Mouse (Mus musculus): ENCODE results near the gene 4930579F01Rik. TPM values are rescaled to one million over a fixed set of nuclear protein-coding genes. Genes with fewer than 3 reads are reported as not detected.
A peak's percentile ranks its signal among the peaks of the same experiment; 100 is the strongest.

Gene 4930579F01Rik
- total and polyA plus RNA-seq, 2 experiments from 2014 or later: 0.09 TPM; not detected in 1

DNA sequence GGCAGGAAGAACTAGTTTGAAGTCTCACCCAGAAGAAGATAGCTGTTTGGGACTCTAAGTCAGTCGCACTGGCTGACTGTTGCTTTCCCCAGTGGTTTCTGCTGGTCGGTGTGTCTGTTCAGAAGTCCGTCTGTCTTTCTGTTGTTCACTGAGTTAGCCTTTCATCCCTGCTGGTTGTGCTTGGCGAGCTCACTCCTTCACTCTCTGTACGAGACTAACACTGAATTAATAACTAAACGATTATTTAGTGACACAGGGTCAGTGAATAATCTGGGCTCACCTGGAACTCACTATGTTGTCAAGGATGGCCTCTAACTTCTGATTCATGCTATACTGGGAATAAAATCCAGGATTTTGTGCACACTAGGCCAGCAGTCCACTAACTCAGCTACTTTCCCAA, 45.8 kb upstream of the 4930579F01Rik start:
- ATAC-seq (no peak), DNase-seq (ENCODE audit: low spot score) (no peak)
- no peaks in the 10 kb centered on the region for H3K36me3 ChIP-seq (ENCODE audit: insufficient read depth, low read length)
- H3K27ac ChIP-seq: no peak overlapping the region
- H3K4me1 ChIP-seq (ENCODE audit: insufficient read depth, low read length): 0 out of 2 replicates have a peak, but pooled peaks cover 3% of the 10 kb centered on the region
- H3K4me3 ChIP-seq (ENCODE audit: low read length): no peak overlapping the region
- no peak overlapping the region for H3K9ac ChIP-seq (replicated peaks; ENCODE audit: low read length)
- no peak for TF ChIP-seq CTCF (IDR thresholded peaks at IDR 0.05; ENCODE audit: low read depth)
- H3K4me2 ChIP-seq (ENCODE audit: low read depth, low read length): no peak overlapping the region
- no peaks in the 10 kb centered on the region for H3K27me3 ChIP-seq (ENCODE audit: insufficient read depth, low read length)
- WGBS: 89% methylated on average over 6 of the region's 6 CpGs
- H3K9me3 ChIP-seq (ENCODE audit: low read length): no peaks in the 10 kb centered on the region

DNA sequence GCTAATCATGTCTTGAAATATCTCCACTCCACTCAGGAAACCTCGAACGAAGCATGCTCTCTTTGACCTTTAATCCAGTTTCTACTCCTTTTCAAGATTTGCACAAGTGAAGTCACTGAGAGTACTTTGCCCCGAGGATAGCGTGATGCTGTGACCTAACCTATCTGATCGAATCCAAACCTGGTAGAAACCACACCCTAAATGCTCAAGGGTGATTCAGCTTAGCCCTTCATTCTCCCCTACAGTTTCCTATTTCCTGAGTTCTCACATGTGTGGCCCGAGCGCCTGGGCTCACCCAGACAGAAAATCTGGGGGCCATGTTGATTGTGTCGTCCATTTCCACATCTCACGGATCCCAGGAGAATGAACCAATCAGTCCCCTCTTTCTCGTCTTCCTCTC, 44.4 kb upstream of the 4930579F01Rik start:
- Histone ChIP-seq H3K9me3 (ENCODE audit: low read length) (no peaks in the 10 kb centered on the region), H3K4me1 (ENCODE audit: insufficient read depth, low read length) (0 out of 2 replicates have a peak, but pooled peaks cover 3% of the 10 kb centered on the region), H3K4me2 (ENCODE audit: low read depth, low read length) (no peak overlapping the region), H3K9ac (replicated peaks; ENCODE audit: low read length) (no peak overlapping the region), H3K27me3 (ENCODE audit: insufficient read depth, low read length) (no peaks in the 10 kb centered on the region), H3K4me3 (ENCODE audit: low read length) (no peak overlapping the region), H3K36me3 (ENCODE audit: insufficient read depth, low read length) (no peaks in the 10 kb centered on the region), H3K27ac (no peak overlapping the region)
- no peak for TF ChIP-seq CTCF (IDR thresholded peaks at IDR 0.05; ENCODE audit: low read depth)
- DNase-seq (ENCODE audit: low spot score) (no peak), ATAC-seq (no peak)
- WGBS: 89% methylated on average over 10 of the region's 10 CpGs

DNA sequence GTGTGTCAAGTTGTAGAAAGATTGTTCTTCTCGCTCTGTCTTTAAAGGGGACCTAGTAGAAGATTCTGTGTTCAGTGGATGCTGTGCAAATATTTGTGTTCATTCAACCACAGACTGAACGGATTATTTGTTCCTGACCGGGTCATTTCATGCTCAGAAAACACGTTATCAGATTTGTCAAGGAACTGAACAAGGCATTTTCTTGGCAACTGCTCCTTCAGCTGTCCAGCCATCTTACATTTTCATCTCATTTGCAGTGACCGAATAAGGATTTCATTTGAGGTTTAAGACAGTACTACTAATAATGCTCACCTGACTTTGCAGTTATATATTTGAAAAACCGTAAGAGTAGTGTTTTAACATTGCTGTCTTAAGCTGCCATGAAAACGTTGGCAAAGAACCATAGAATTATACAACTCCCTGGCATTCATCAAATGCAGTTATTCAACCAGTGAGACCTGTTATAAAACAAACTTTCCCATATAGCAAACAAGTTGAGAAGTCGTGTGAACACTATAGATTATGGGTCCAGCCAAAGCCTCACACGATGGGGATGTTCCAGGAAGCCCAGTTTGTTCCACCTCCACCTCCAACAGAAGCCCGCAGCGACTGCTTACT, 43.0 kb upstream of the 4930579F01Rik start:
- Histone ChIP-seq H3K9me3 (ENCODE audit: low read length) (no peaks in the 10 kb centered on the region), H3K4me3 (ENCODE audit: low read length) (no peak overlapping the region), H3K36me3 (ENCODE audit: insufficient read depth, low read length) (no peaks in the 10 kb centered on the region), H3K27me3 (ENCODE audit: insufficient read depth, low read length) (no peaks in the 10 kb centered on the region), H3K4me2 (ENCODE audit: low read depth, low read length) (no peak overlapping the region), H3K27ac (no peak overlapping the region), H3K4me1 (ENCODE audit: insufficient read depth, low read length) (no peaks in the 10 kb centered on the region), H3K9ac (replicated peaks; ENCODE audit: low read length) (no peak overlapping the region)
- peak; percentile 22 for DNase-seq (ENCODE audit: low spot score)
- TF ChIP-seq CTCF (IDR thresholded peaks at IDR 0.05; ENCODE audit: low read depth): no peak
- WGBS: 65% methylated on average over 11 of the region's 11 CpGs
- no peak for ATAC-seq

DNA sequence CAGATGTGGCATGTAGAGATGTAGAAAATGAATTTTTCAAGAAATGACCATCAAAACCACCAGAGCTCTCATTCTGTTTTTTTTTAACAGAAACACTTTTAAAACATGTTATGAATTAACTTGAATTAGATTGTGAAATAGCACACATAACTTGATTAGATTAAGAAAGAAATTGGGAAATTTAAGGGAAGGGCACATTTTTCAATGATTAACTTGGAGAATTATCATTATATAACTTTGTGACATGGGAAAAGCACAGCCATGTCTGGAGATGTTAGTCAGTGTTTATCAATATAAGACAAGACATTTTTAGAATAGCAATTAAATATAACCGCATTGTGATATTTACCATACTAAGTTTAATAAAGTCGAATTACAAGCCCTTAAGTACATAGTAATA, 37.9 kb upstream of the 4930579F01Rik start:
- 89% methylated on average over 2 of the region's 2 CpGs for WGBS
- H3K9ac ChIP-seq (replicated peaks; ENCODE audit: low read length): no peak overlapping the region
- no peak for TF ChIP-seq CTCF (IDR thresholded peaks at IDR 0.05; ENCODE audit: low read depth)

DNA sequence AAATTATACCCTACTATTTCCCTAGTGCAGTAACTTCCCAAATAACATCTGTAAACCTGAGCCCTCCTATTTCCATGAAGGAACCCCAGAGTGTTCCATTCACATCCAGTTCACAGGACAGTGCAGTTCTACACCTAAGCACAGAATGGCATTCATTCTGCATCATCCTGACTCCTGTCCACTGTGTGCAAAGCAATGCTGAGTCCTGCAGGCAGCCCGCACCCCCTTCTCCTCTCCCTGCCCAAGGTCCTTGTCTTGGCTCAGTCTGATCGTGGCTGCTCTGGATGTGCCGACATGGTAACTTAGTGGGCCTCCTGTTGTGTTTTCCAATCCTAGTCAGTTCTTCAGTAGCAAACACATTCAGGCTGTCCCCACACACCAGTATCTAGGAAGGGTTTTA, 36.6 kb upstream of the 4930579F01Rik start:
- 56% methylated on average over 3 of the region's 3 CpGs for WGBS
- H3K27me3 ChIP-seq (ENCODE audit: insufficient read depth, low read length): no peaks in the 10 kb centered on the region
- H3K4me1 ChIP-seq (ENCODE audit: insufficient read depth, low read length): no peaks in the 10 kb centered on the region
- H3K9me3 ChIP-seq (ENCODE audit: low read length): no peaks in the 10 kb centered on the region
- no peaks in the 10 kb centered on the region for H3K36me3 ChIP-seq (ENCODE audit: insufficient read depth, low read length)
- TF ChIP-seq CTCF (IDR thresholded peaks at IDR 0.05; ENCODE audit: low read depth): no peak
- DNase-seq (ENCODE audit: low spot score) (no peak), ATAC-seq (no peak)
- no peak overlapping the region for H3K9ac ChIP-seq (replicated peaks; ENCODE audit: low read length)
- H3K4me2 ChIP-seq (ENCODE audit: low read depth, low read length): no peak overlapping the region
- no peak overlapping the region for H3K4me3 ChIP-seq (ENCODE audit: low read length)
- no peak overlapping the region for H3K27ac ChIP-seq

More for the DNA sequence above, 37.9 kb upstream of the 4930579F01Rik start:
- ATAC-seq (no peak), DNase-seq (ENCODE audit: low spot score) (no peak)
- Histone ChIP-seq H3K4me3 (ENCODE audit: low read length) (no peak overlapping the region), H3K9me3 (ENCODE audit: low read length) (no peaks in the 10 kb centered on the region), H3K36me3 (ENCODE audit: insufficient read depth, low read length) (no peaks in the 10 kb centered on the region), H3K4me2 (ENCODE audit: low read depth, low read length) (no peak overlapping the region), H3K4me1 (ENCODE audit: insufficient read depth, low read length) (no peaks in the 10 kb centered on the region), H3K27ac (no peak overlapping the region), H3K27me3 (ENCODE audit: insufficient read depth, low read length) (no peaks in the 10 kb centered on the region)

DNA sequence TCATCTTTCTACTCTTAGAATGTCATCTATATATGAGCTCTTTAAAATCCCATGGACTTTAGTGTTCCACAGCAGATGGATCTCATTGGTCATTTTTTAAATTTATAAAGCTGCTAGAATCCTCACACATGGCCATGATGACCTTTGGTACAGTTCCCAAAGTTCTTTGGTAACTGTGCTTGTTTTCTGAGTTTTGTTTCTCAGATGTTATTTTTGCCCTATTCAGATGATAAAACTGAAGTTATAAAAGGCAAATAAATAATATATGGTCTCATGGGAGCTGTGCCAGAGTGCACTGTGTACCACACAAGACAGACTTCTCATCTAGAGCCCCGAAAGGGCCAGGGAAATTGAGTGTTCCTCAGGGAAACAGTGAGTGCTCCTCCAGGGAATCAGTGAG, 35.8 kb upstream of the 4930579F01Rik start:
- Histone ChIP-seq H3K4me3 (ENCODE audit: low read length) (no peak overlapping the region), H3K9me3 (ENCODE audit: low read length) (no peaks in the 10 kb centered on the region), H3K4me1 (ENCODE audit: insufficient read depth, low read length) (no peaks in the 10 kb centered on the region), H3K4me2 (ENCODE audit: low read depth, low read length) (no peak overlapping the region), H3K36me3 (ENCODE audit: insufficient read depth, low read length) (no peaks in the 10 kb centered on the region), H3K27ac (no peak overlapping the region), H3K9ac (replicated peaks; ENCODE audit: low read length) (no peak overlapping the region), H3K27me3 (ENCODE audit: insufficient read depth, low read length) (no peaks in the 10 kb centered on the region)
- ATAC-seq: no peak
- DNase-seq (ENCODE audit: low spot score): no peak
- 89% methylated on average over 1 of the region's 1 CpGs for WGBS
- TF ChIP-seq CTCF (IDR thresholded peaks at IDR 0.05; ENCODE audit: low read depth): no peak

DNA sequence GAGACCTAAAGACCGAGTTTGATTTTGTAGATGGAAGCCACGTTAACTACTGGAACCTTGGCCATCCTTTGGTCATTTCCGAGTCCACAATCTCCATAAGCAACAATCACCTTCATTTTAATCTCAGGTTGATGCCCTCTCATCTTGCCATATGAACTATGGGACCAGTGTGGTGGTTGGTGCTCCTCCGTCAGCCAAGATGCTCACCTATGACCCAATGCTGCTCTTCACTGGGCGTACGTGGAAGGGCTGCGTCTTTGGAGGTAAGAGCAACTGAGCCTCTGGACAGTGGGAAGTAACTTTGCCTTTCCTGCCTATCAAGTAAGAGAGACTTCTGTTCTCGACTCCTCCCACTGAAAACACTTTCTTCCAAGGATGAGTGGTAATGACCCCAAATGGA, 34.2 kb upstream of the 4930579F01Rik start:
- H3K4me2 ChIP-seq (ENCODE audit: low read depth, low read length): no peak overlapping the region
- no peak overlapping the region for H3K9ac ChIP-seq (replicated peaks; ENCODE audit: low read length)
- no peak overlapping the region for H3K27ac ChIP-seq
- no peaks in the 10 kb centered on the region for H3K4me1 ChIP-seq (ENCODE audit: insufficient read depth, low read length)
- WGBS: 95% methylated on average over 8 of the region's 8 CpGs
- H3K4me3 ChIP-seq (ENCODE audit: low read length): no peak overlapping the region
- no peaks in the 10 kb centered on the region for H3K27me3 ChIP-seq (ENCODE audit: insufficient read depth, low read length)
- no peaks in the 10 kb centered on the region for H3K9me3 ChIP-seq (ENCODE audit: low read length)
- ATAC-seq (no peak), DNase-seq (ENCODE audit: low spot score) (no peak)
- H3K36me3 ChIP-seq (ENCODE audit: insufficient read depth, low read length): no peaks in the 10 kb centered on the region
- no peak for TF ChIP-seq CTCF (IDR thresholded peaks at IDR 0.05; ENCODE audit: low read depth)

Measured in hindbrain, postnatal 0 days (tissue).